Mouse (Mus musculus): Measurements from ENCODE around the gene Iqsec3. TPM values are rescaled to one million over a fixed set of nuclear protein-coding genes. Genes with fewer than 3 reads are reported as not detected.

Gene Iqsec3
- total RNA-seq, 2 experiments from 2014 or later = 112 to 118 TPM

DNA sequence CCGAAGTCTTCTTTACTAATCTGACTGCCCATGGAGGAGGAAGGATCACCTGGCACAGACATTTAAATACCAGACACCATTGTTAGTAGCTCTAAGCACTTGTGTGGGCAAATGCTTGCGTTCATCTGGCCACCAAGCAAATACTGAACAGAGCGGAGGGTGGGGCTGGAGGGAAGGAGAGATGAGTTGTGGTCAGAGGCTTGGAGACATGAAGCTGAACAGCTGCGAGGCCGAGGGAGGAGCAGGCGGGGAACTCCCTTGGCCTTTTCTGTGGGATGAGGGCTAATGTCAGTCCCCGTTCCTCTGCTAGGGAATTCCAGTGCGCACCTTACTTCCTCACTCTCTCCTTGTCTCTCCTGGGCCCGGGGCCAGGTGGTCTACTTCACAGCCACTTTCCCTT is 147.7 kb downstream of the Iqsec3 start:
- peak in 1 of 2 experiments; percentile 19 for DNase-seq (ENCODE audit: low spot score in 2 of 2)

DNA sequence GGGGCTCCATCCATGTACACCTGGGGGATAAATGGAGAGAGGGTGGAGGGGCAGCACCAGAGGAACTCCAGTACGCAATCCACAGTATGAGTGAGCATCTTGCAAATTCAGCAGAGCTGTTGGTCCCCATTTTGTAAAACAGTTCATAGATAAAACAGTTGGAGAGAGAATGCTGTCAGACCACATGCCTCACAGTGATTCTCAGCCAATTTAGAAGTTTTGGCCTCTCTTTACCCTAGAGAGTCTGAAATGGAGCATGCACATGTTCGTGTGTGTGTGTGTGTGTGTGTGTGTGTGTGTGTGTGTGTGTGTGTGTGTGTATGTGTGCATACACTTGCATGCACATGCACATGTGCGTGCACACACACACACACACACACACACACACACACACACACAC is 148.2 kb downstream of the Iqsec3 start:
- peak in 1 of 2 experiments; percentile 64 for DNase-seq (ENCODE audit: low spot score in 2 of 2)

Small RNAs within 50 kb of the gene (microRNA-seq; reads per million reads assigned to microRNA genes)
- gene Gm24855 = 0 reads per million in 2 experiments

Other genes starting within 250 kb of the Iqsec3 start
- gene Usp18, start 227.8 kb downstream of the Iqsec3 start, total RNA-seq (2021) = not detected
- 10 to 100 TPM; 10.2 to 12.8 TPM for gene Slc6a13, start 173.5 kb downstream of the Iqsec3 start, total RNA-seq (2021)
- gene Slc6a12, start 130.6 kb downstream of the Iqsec3 start, total RNA-seq (2021) = 1 to 10 TPM; 1.1 to 2.5 TPM
- 1 to 10 TPM; 6.1 to 7.9 TPM for gene A2m, start 161.7 kb upstream of the Iqsec3 start, total RNA-seq (2021)